Mouse (Mus musculus) kidney, adult 9 months (tissue): ENCODE data around the gene Rimkla.
"Not testable (repeated sequence)": the region's sequence is repeated elsewhere in the genome, so short reads cannot be mapped to it uniquely, and the experiment has no call there.

ENCODE experiments used
- DNase-seq: peaks from one replicate; pipeline ENCODE4 v3.0.0; 2022

Gene Rimkla

GRCm38 (mm10) chr4:119492291-119492932 lies at the start of gene Rimkla:
TSS of gene Rimkla (minus strand) at chr4:119492628.
- DNase-seq: peak; percentile 32

- DNase-seq: peak; percentile 15
Measured at GRCm38 (mm10) chr4:119540533-119540890, 48.1 kb upstream of the Rimkla start.

GRCm38 (mm10) chr4:119539836-119540532 lies 47.6 kb upstream of the Rimkla start:
- DNase-seq: peak; percentile 37

- peak; percentile 96 for DNase-seq
Measured at GRCm38 (mm10) chr4:119539031-119539824, 46.8 kb upstream of the Rimkla start, which contains the start of gene Frg2f1. TSS of gene Frg2f1 (minus strand) at chr4:119539529.

DNA sequence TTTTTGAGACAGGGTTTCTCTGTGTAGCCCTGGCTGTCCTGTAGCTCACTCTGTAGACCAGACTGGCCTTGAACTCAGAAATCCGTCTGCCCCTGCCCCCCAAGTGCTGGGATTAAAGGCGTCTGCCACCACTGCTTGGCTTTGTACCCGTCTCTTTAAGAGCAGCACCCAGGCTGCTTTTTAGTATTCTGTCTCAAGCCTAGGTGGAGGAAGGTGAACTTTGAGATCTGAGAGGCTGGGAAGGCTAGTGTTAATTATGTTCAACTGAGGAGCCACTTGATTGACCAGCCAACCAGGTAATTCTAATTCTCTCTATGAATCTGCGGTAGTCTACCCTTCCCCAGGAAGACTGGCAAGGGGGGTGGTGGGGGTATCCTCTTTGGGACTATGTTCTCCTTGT lies 45.0 kb upstream of the Rimkla start:
- peak; percentile 57 for DNase-seq

DNA sequence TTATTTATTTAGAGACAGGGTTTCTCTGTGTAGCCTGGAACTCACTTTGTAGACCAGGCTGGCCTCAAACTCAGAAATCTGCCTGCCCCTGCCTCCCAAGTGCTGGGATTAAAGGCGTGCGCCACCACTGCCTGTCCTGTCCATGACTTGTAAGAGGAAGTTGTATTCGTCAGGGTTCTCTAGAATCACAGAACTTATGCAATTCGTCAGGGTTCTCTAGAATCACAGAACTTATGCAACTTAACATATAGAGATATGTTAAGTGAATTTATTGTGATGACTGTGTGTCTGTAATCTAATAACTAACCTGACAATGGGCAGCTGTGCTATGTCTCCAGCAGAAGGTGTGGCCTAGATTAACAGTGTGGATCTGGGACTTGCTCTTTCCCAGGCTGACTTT lies 44.2 kb upstream of the Rimkla start, which contains the start of gene Foxj3:
Gene Foxj3 (plus strand): TSS at position 390 of the 400 bp plus-strand sequence.
- not testable (repeated sequence) for DNase-seq

DNA sequence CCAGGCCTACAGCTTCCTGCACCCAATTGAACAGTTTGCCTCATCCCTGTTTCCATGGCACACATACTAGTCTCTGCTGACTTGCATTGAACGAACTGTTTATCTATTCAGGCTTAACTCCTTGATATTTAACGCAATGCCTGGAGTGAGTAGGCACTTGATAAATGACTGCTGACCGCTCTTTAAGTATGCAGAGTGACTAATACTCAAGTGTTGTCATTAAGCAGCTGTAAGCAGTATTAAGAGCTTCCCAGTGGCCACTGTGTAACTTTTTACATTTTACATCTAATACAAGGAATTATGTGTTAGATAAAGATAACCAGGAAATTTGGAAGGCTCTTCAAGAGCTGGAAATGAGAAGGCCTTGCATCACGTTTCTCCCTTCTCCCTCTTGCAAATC lies 42.7 kb upstream of the Rimkla start:
- no peak for DNase-seq

- peak; percentile 46 for DNase-seq
Measured at GRCm38 (mm10) chr4:119531813-119532212, 39.4 kb upstream of the Rimkla start.

- no peak for DNase-seq
Measured at GRCm38 (mm10) chr4:119526329-119526845, 34.0 kb upstream of the Rimkla start.

GRCm38 (mm10) chr4:119524466-119524865 lies 32.0 kb upstream of the Rimkla start:
- no peak for DNase-seq

GRCm38 (mm10) chr4:119524010-119524409 lies 31.6 kb upstream of the Rimkla start:
- DNase-seq: no peak

GRCm38 (mm10) chr4:119523575-119523974 lies 31.1 kb upstream of the Rimkla start:
- DNase-seq: no peak

GRCm38 (mm10) chr4:119512731-119513141 lies 20.3 kb upstream of the Rimkla start:
- DNase-seq: no peak

DNA sequence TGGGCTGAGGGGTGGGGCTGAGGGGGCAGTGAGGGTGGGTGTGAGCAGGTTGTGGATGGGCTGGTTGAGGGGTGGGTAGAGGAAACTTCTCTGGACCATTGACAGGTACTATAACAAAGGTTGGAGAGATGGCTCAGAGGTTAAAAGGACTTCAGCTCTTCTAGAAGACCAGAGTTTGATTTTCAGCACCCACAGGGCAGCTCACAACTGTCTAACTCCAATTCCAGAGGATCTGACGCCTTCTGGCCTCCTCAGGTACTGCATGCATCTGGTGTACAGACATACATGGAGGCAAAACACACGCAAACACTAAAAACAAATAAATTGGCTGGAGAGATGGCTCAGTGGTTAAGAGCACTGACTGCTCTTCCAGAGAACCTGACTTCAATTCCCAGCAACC lies 19.2 kb upstream of the Rimkla start:
- DNase-seq: no peak

GRCm38 (mm10) chr4:119498319-119498848 lies 6.0 kb upstream of the Rimkla start:
- DNase-seq: no peak

DNA sequence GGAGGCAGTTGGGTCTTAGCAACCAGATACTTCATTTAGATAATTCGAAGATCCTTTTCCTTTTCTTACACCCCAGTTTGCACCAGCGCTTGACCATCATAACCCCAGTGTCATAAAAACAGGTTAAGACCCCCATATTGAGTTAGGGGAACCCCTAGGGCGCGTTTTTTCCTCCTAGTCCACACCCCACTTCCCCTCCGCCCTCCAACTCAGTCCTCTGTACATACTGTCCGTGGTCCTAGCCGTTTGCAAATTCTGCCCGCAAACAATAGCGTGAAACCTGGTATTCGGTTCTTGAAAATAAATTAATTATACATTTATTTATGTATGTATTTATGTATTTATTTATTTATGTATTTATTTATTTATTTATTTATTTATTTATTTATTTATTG lies 502 bp upstream of the Rimkla start:
- DNase-seq: no peak

DNA sequence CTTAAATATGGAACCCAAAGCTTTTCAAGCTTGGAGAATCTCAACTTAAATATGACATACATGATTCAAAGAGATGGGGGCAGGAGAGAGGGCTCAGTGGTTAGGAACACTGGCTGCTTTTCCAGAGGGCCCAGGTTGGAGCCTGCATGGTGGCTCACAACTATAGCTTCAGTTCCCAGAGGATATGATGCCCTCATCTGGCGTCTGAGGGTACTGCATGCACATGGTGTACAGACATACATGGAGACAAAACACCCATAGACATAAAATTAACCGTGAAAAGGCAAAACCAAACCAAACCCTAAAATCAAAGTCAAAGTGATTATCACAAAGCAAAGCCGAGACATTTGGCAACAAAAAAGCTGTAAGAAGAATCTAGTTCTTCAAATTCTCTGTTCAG lies 1.6 kb downstream of the Rimkla start:
- peak; percentile 27 for DNase-seq

DNA sequence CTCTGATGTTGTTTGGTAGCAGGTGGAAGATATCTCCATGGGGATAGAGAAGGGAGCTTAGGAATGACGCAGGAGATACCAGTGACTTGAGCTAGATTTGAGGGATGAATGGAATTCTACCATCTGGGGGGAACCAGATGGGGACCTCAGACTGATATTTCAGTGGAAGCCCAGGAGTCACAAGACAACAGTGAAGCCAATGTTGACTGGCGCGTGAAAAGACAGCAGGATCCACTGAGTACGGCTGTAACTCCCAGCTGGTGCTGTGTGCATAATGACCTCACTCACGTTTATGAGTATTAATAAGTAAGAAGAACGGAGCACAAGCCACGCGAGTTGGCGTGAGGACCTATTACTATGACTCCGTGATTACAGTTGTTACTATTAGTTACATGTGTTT lies 2.8 kb downstream of the Rimkla start:
- no peak for DNase-seq

- no peak for DNase-seq
Measured at GRCm38 (mm10) chr4:119484882-119485281, 7.5 kb downstream of the Rimkla start.

DNA sequence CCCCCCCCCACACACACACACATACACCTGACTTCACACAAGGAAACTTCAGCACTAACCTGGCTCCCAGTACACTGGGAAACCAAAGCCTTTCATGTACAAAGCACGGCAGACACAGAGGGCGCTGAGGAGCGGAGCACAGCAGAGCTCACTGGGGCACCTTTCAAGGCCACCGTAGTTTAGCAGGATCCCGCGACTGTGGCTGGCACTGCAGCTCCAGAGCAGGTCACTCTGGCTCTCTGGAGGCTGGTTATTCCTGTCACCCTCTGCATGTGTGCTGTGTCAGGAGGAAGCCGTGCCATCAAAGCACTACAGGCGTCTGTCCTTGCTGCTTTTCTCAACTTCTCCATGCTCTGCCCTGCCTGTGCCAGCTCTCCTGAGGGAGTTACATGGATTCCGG lies 9.4 kb downstream of the Rimkla start:
- no peak for DNase-seq

- no peak for DNase-seq
Measured at GRCm38 (mm10) chr4:119473150-119473549, 19.3 kb downstream of the Rimkla start.

DNA sequence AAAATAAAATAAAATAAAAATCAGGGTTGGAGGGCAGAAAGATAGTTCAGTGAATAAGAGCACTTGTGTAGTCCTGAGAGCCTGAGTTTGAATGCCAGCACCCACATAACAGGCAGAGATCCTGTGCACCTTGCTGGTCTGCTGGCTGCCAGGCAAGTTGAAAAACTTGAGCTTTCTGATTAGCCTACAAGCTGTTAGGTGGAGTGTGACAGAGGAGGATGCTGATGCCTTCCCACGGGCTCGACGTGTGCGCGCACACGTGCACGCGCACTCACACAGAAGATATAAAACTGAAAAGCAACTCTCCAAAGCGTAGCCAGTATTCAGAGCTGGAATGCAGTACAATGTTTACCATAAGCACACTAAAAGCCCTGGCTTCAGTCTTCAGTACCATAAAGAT lies 19.9 kb downstream of the Rimkla start:
- DNase-seq: no peak

DNA sequence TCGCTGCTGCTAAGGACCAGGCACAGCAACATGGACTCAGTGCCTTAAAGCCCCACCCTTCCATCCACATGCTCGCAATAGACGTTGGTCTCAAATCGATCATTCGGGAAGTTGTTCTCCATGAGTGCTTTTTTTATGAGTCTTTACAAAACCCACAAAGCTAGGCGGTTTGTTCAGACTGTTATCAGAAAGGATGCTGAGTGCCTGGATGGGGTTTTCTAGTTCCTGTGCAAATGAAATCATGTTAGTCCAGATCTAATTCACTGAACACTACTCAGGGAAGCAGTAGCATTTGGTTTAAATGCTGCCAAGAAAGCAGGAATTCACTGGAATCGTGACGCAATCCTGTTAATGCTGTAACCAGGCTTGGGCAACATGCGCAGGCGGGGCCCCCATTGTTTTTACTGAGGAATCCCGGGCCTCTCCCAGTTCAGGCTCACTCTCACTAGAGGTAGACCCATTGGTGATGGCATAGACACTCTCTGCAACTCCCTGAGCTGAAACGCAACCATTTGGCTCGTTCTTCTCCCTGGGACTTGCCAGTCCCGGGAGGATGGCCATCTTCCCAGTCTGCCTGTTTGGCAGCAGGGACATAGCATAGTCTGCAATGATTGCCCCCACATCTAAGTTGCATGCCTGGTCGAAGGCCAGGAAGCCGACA lies 24.6 kb downstream of the Rimkla start:
- no peak for DNase-seq
